Mouse (Mus musculus) limb, embryonic 14.5 days (tissue): Measurements from ENCODE around the gene Srsf6. TPM values are rescaled to one million over a fixed set of nuclear protein-coding genes. Genes with fewer than 3 reads are reported as not detected.
A peak's percentile ranks its signal among the peaks of the same experiment; 100 is the strongest.

Experiments used
- ATAC-seq: fragments of 200-750 bp; cut with Nextera tagmentation; 2 replicates; pipeline ENCODE4 v1.8.0; 2017; ENCODE audit warnings: low read depth, moderate number of reproducible peaks, moderate TSS enrichment; ENCODE audit not compliant: low FRiP score
- DNase-seq: peaks from one replicate; pipeline ENCODE4 v3.0.0-alpha.2; 2015; ENCODE audit warnings: low spot score
- H3K27ac ChIP-seq: fragments of 300-500 bp; sonication (generic); replicated peaks from 2 replicates; pipeline ENCODE4 v1.5.1; 2014; ENCODE audit warnings: low read depth, mild to moderate bottlenecking, low read length, moderate library complexity, mixed read lengths
- H3K27me3 ChIP-seq: fragments of 300-500 bp; sonication (generic); 2 replicates; pipeline ENCODE4 v1.6.1; 2014; ENCODE audit warnings: low read length, mixed read lengths; ENCODE audit not compliant: control insufficient read depth, insufficient read depth
- H3K36me3 ChIP-seq: fragments of 300-500 bp; sonication (generic); 2 replicates; pipeline ENCODE4 v1.6.1; 2014; ENCODE audit warnings: mild to moderate bottlenecking, low read length, moderate library complexity, mixed read lengths; ENCODE audit not compliant: control insufficient read depth, insufficient read depth
- H3K4me1 ChIP-seq: fragments of 300-500 bp; sonication (generic); 2 replicates; pipeline ENCODE4 v1.6.1; 2014; ENCODE audit warnings: antibody characterized with exemption, low read length, mixed read lengths; ENCODE audit not compliant: control insufficient read depth, insufficient read depth
- H3K4me2 ChIP-seq: fragments of 300-500 bp; sonication (generic); replicated peaks from 2 replicates; pipeline ENCODE4 v1.6.1; 2014; ENCODE audit warnings: low read depth, mild to moderate bottlenecking, low read length, moderate library complexity; ENCODE audit not compliant: severe bottlenecking
- H3K4me3 ChIP-seq: fragments of 300-500 bp; sonication (generic); replicated peaks from 2 replicates; pipeline ENCODE4 v1.5.1; 2014; ENCODE audit warnings: low read length
- H3K9ac ChIP-seq: fragments of 300-500 bp; sonication (generic); 2 replicates; pipeline ENCODE4 v1.6.1; 2014; ENCODE audit warnings: mild to moderate bottlenecking, low read depth, low read length, moderate library complexity; ENCODE audit not compliant: severe bottlenecking
- H3K9me3 ChIP-seq: fragments of 300-500 bp; sonication (generic); 2 replicates; pipeline ENCODE4 v1.6.1; 2016; ENCODE audit warnings: low read length; ENCODE audit not compliant: control insufficient read depth
- POLR2A ChIP-seq: fragments of 200-500 bp; IDR thresholded peaks from 2 replicates; pipeline ENCODE4 v1.8.0; 2012; ENCODE audit warnings: inconsistent platforms, mild to moderate bottlenecking, moderate library complexity, borderline replicate concordance; ENCODE audit not compliant: insufficient read depth, insufficient read length; ENCODE audit errors: extremely low read depth
- WGBS: fragments of 180-500 bp; shearing (Covaris S2); extraction: QIAGEN DNeasy Blood & Tissue Kit; methylation state at CpG from one replicate; pipeline ENCODE4 v1.1.7; 2014; 5-methylcytosine and 5-hydroxymethylcytosine counted together
- polyA plus RNA-seq, 2 experiments: library from polyadenylated mRNA; depleted of rRNA in 1 of 2; stranded (reverse) in 1 of 2; unstranded in 1 of 2; fragments of >200 nt; fragmentation: Nextera tagmentation in 1 of 2; extraction: Ambion mirVana in 1 of 2; gene quantifications; 2 replicates each; pipeline versions ENCODE4 v1.2.1 to v1.2.3; 2012 to 2014

The Srsf6 gene
- polyA plus RNA-seq, 2 experiments = 197 to 535 TPM

DNA sequence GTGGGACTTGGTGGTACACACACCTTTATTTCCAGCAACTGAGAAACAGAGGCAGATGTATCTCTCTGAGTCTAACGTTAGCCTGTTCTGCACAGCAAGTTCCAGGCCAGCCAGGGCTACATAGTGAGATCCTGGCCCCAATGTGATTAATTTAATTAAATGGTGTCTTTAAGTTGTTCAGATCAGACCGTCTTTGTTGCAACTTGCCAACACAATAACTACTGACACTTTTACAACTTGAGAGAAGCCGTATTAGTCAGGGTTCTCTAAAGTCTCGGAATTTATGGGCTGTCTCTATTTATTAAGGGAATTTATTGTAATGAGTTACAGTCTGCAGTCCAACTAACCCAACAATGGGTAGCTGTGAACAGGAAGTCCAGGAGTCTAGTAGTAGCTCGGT is 7.2 kb upstream of the Srsf6 start:
- no peaks in the 10 kb centered on the region for H3K27me3 ChIP-seq
- no peak overlapping the region for H3K4me3 ChIP-seq
- no peak for TF ChIP-seq POLR2A
- H3K36me3 ChIP-seq = no peaks in the 10 kb centered on the region
- no peak overlapping the region for H3K4me2 ChIP-seq
- no peak overlapping the region for H3K9ac ChIP-seq
- no peak; the same call in 1 of the 2 replicates for ATAC-seq
- no peak for DNase-seq
- H3K27ac ChIP-seq = no peak overlapping the region
- H3K4me1 ChIP-seq = no peaks in the 10 kb centered on the region
- no peaks in the 10 kb centered on the region for H3K9me3 ChIP-seq
- 14% methylated on average over 5 of the region's 5 CpGs for WGBS

DNA sequence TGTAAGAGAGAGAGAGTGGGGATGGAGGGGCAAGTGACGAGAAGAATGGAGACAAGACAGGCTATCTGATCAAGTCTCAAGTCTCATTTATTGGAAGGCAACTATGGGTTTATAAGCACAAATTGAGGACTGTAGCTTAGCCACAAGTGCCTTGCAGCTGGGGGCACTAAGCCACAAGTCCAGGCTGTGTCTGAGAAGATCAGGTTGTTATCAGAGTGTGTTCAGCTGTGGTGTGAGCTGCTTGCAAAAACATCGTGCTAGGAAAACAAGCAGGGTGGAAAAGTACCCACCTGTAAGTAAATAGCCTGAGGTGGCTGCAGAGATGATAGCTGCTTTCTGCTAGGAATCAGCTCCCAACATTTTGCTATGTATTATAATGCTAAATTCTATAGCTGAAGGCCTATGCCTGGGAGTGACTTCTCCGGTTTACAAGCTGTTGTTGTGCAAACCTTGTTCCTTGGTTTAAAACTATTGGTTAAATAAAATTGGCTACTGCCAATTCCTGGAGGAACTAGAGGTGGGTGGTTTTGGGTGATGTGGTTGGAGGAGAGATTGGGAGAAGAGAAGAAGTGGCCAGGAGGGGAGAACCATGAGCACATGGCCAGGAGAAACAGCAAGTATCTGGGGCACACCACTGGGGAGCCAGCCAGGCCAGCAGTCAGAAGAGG is 3.3 kb upstream of the Srsf6 start:
- H3K9me3 ChIP-seq = no peaks in the 10 kb centered on the region
- no peak overlapping the region for H3K4me2 ChIP-seq
- H3K4me1 ChIP-seq = peaks cover 4% of the 10 kb centered on the region
- H3K9ac ChIP-seq = no peak overlapping the region
- no peak for TF ChIP-seq POLR2A
- no peaks in the 10 kb centered on the region; the same call in 1 of the 2 replicates for H3K27me3 ChIP-seq
- H3K36me3 ChIP-seq = peaks cover 4% of the 10 kb centered on the region
- H3K4me3 ChIP-seq = no peak overlapping the region
- WGBS = 71% methylated on average over 3 of the region's 3 CpGs
- H3K27ac ChIP-seq = no peak overlapping the region
- DNase-seq = no peak
- ATAC-seq = no peak

DNA sequence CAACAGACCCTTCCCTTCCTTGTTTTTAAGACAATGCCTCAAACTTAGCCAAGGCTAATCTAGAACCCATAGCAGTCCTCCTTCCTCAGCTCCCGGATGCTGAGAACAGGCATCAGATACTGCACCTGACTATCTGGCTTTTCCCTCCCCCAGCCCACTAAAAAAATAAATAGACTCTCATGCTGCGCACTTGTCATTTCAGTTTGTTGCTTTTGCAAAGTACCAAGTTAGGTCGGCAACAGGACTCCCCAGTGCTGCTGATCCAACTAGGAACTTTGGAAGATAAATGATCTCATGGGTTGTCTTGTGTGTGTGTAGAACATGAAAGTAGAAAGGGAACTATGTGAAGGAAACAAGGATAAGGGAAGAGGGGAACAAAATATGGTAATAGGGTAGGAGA is 1.6 kb upstream of the Srsf6 start:
- no peak overlapping the region for H3K4me3 ChIP-seq
- H3K9me3 ChIP-seq = no peaks in the 10 kb centered on the region
- 78% methylated on average over 3 of the region's 3 CpGs for WGBS
- no peak overlapping the region for H3K9ac ChIP-seq
- H3K4me1 ChIP-seq = peaks cover 4% of the 10 kb centered on the region
- no peak overlapping the region for H3K4me2 ChIP-seq
- peaks cover 21% of the 10 kb centered on the region for H3K36me3 ChIP-seq
- TF ChIP-seq POLR2A = no peak
- no peaks in the 10 kb centered on the region; the same call in 1 of the 2 replicates for H3K27me3 ChIP-seq
- DNase-seq = no peak
- ATAC-seq = no peak
- H3K27ac ChIP-seq = no peak overlapping the region

DNA sequence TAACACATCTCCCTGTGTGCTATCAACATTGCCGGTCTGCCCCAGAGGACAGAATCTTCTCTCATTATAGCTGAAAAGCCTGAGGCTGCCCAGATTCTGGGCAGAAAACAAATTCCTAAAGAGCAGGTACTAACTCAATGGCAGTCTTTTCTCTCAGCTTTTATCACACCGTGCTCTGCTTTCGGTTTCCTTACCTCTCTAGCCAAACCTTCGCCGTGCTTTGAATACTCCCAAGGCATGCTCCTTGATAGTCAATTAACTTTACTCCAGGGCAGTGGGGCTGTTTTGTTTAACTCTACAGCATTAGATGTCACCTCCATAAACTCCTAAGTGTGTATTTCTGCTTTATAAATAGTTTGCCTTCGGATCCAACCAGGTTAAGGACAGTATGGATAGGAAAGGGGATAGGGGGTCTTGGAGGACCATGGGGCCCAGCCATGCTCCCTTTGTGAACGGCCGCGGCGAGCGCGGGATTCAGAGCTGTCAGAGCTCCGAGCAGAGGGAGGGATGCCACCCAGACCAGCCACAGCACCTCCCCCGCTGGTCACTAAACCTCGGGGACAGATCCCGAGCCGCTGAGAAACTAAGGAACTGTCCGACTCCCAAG is 709 bp upstream of the Srsf6 start:
- TF ChIP-seq POLR2A = no peak
- no peak for DNase-seq
- peak; percentile 35 for ATAC-seq
- Histone ChIP-seq H3K4me1 (peaks cover 4% of the 10 kb centered on the region), H3K27ac (peak overlapping the region; percentile 97), H3K9ac (peak overlapping the region; percentile 100), H3K36me3 (peaks cover 30% of the 10 kb centered on the region), H3K4me3 (peak overlapping the region; percentile 96), H3K9me3 (no peaks in the 10 kb centered on the region), H3K4me2 (peak overlapping the region; percentile 60), H3K27me3 (no peaks in the 10 kb centered on the region; the same call in 1 of the 2 replicates)
- WGBS = 0% methylated on average over 18 of the region's 18 CpGs

DNA sequence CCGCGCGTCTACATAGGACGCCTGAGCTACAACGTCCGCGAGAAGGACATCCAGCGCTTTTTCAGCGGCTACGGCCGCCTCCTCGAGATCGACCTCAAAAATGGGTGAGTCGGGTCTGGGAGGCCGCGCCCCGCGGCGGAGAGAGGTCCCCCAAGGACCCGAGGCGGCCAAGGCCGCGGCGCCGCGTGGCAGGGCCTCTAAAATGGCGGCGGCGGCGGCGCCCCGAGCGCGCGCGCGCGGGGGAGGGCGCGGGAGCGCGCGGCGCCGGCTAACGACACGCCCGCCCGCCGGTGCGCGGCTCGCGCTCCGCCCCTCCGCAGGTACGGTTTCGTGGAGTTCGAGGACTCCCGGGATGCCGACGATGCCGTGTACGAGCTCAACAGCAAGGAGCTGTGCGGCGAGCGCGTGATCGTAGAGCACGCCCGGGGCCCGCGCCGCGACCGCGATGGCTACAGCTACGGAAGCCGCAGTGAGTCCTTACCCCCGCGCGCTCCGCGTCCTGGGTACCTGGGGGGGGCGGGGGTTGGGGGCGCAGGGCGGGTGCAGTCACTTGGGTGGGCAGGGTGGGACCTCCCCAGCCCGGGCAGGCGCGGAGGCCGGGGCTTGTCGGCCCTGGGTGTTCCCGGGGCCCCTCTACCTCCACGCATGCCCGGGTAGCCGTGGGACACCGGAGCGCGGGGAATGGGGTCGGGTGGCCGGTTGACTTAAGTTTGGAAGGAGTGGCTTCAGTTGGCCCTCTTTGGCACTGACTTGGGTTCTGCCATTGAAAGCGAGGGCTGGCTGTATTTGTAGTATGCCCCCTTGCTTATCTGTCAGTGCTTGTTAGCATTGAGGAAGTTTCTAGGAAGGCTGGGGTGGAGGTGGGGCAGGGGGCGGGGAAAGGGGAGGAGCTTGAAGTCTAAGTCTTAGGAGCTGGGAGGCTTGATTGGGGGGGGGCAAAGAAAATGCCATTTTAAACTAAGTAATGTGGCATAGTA is 634 bp downstream of the Srsf6 start:
- DNase-seq = peak; percentile 55
- Histone ChIP-seq H3K36me3 (peaks cover 43% of the 10 kb centered on the region), H3K4me1 (peaks cover 4% of the 10 kb centered on the region), H3K4me3 (peak overlapping the region; percentile 96), H3K9ac (peak overlapping the region; percentile 100), H3K9me3 (no peaks in the 10 kb centered on the region), H3K27ac (peak overlapping the region; percentile 97), H3K27me3 (no peaks in the 10 kb centered on the region; the same call in 1 of the 2 replicates), H3K4me2 (peak overlapping the region; percentile 60)
- 1% methylated on average over 48 of the region's 103 CpGs for WGBS
- ATAC-seq = peak; percentile 45
- TF ChIP-seq POLR2A = no peak
